Mouse (Mus musculus) embryonic facial prominence, embryonic 11.5 days (tissue): Measurements from ENCODE around the gene Slc25a47. TPM values are rescaled to one million over a fixed set of nuclear protein-coding genes. Genes with fewer than 3 reads are reported as not detected.
A peak's percentile ranks its signal among the peaks of the same experiment; 100 is the strongest.
"Not testable (repeated sequence)": the region's sequence is repeated elsewhere in the genome, so short reads cannot be mapped to it uniquely, and the experiment has no call there.

ENCODE experiments used
- ATAC-seq: fragments of 200-750 bp; cut with Nextera tagmentation; replicated peaks from 2 replicates; pipeline ENCODE4 v1.8.0; 2017; ENCODE audit warnings: low read depth; ENCODE audit not compliant: insufficient number of reproducible peaks, low FRiP score, low TSS enrichment
- DNase-seq: peaks from one replicate; pipeline ENCODE4 v3.0.0-alpha.2; 2015; ENCODE audit warnings: low spot score
- H3K27ac ChIP-seq: fragments of 300-500 bp; sonication (generic); replicated peaks from 2 replicates; pipeline ENCODE4 v1.5.1; 2014; ENCODE audit warnings: mild to moderate bottlenecking, low read depth, low read length, control low read depth
- H3K27me3 ChIP-seq: fragments of 300-500 bp; sonication (generic); 2 replicates; pipeline ENCODE4 v1.6.1; 2014; ENCODE audit warnings: mild to moderate bottlenecking, low read length, moderate library complexity, mixed read lengths; ENCODE audit not compliant: control insufficient read depth, insufficient read depth
- H3K36me3 ChIP-seq: fragments of 300-500 bp; sonication (generic); replicated peaks from 2 replicates; pipeline ENCODE4 v1.6.1; 2014; ENCODE audit warnings: low read depth, mild to moderate bottlenecking, low read length, moderate library complexity, mixed read lengths; ENCODE audit not compliant: control insufficient read depth, insufficient read depth
- H3K4me1 ChIP-seq: fragments of 300-500 bp; sonication (generic); 2 replicates; pipeline ENCODE4 v1.6.1; 2014; ENCODE audit warnings: low read length, mixed read lengths; ENCODE audit not compliant: control insufficient read depth, insufficient read depth
- H3K4me2 ChIP-seq: fragments of 300-500 bp; sonication (generic); 2 replicates; pipeline ENCODE4 v1.6.1; 2014; ENCODE audit warnings: low read depth, mild to moderate bottlenecking, control low read depth, low read length, moderate library complexity
- H3K4me3 ChIP-seq: fragments of 300-500 bp; sonication (generic); 2 replicates; pipeline ENCODE4 v1.5.1; 2014; ENCODE audit warnings: low read depth, low read length, control low read depth
- H3K9ac ChIP-seq: fragments of 300-500 bp; sonication (generic); replicated peaks from 2 replicates; pipeline ENCODE4 v1.6.1; 2014; ENCODE audit warnings: mild to moderate bottlenecking, control low read depth, low read length
- H3K9me3 ChIP-seq: fragments of 300-500 bp; sonication (generic); replicated peaks from 2 replicates; pipeline ENCODE4 v1.6.1; 2016; ENCODE audit warnings: mild to moderate bottlenecking, low read length, inconsistent platforms, mixed read lengths; ENCODE audit not compliant: control insufficient read depth
- WGBS: fragments of 180-500 bp; shearing (Covaris S2); extraction: QIAGEN DNeasy Blood & Tissue Kit; methylation state at CpG from one replicate; pipeline ENCODE4 v1.1.7; 2014; 5-methylcytosine and 5-hydroxymethylcytosine counted together
- polyA plus RNA-seq: library from polyadenylated mRNA; unstranded; fragments of >200 nt; fragmentation: Nextera tagmentation; extraction: Ambion mirVana; gene quantifications from 2 replicates; pipeline ENCODE4 v1.2.1, GENCODE M21; 2014

The Slc25a47 gene
- polyA plus RNA-seq, 1 experiment from 2014 or later = 11.8 TPM

DNA sequence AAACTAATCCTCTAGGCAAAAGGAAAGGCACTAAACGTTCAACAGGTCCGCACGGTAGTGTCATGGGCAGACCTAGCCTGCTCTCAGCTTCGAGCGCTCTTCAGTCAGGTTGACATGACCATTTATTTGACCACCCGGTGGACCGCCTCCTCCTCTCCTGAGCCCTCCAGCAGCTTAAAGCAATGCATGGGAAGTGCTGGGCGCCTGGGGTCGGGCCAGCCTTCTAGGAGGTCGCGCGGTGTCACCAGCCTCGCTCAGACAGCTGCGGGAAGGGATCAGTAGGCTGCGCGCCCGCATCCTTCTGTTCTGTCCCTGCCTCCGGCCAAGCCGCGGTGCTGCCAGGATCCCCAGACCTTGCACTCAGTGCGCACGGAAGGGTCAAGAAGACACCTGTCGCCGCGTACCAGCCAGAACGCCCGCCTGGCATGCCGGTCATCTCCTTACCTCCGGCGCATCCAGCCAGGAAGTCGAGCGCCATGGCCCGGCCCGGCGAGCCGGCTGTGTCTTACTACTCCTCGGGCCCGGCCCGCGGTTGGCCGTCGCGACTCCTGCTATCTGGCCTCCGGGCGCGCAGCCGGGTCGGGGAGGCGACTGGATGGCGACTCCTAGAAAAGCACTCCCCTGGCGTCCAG is 522 bp upstream of the Slc25a47 start:
- Histone ChIP-seq H3K9ac (peak overlapping the region; percentile 76), H3K36me3 (no peaks in the 10 kb centered on the region), H3K27me3 (no peaks in the 10 kb centered on the region), H3K27ac (no peak overlapping the region), H3K4me3 (peak overlapping the region; percentile 58), H3K4me2 (peak overlapping the region; percentile 92), H3K4me1 (peaks cover 3% of the 10 kb centered on the region; the same call in 1 of the 2 replicates), H3K9me3 (no peaks in the 10 kb centered on the region)
- 2% methylated on average over 51 of the region's 51 CpGs for WGBS
- ATAC-seq (no peak; the same call in 1 of the 2 replicates), DNase-seq (no peak)

DNA sequence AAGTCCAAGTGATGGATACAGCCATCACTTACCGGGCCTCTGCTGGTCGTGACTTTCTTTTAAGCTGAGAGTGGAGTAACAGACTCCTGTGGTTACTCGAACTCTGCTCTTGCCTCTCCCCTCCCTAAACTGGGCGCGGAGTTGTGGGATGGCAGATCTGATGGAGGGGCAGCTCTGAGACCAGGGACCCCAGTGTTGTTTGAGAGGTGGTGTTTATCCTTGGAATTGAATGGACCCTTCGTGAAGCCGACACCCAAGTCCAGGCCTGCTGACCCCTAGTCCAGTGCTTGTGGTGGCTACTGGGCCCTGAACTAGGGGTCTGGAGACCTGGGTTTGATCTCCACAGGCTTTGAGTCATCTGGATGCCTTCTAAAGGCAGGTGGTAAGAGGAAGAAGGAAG is 876 bp downstream of the Slc25a47 start:
- Histone ChIP-seq H3K4me1 (peaks cover 3% of the 10 kb centered on the region; the same call in 1 of the 2 replicates), H3K4me2 (peak overlapping the region; percentile 77), H3K36me3 (no peaks in the 10 kb centered on the region), H3K9me3 (no peaks in the 10 kb centered on the region), H3K4me3 (peak overlapping the region; percentile 58), H3K9ac (peak overlapping the region; percentile 63), H3K27ac (no peak overlapping the region), H3K27me3 (no peaks in the 10 kb centered on the region)
- WGBS = 55% methylated on average over 7 of the region's 7 CpGs
- DNase-seq (no peak), ATAC-seq (no peak)

DNA sequence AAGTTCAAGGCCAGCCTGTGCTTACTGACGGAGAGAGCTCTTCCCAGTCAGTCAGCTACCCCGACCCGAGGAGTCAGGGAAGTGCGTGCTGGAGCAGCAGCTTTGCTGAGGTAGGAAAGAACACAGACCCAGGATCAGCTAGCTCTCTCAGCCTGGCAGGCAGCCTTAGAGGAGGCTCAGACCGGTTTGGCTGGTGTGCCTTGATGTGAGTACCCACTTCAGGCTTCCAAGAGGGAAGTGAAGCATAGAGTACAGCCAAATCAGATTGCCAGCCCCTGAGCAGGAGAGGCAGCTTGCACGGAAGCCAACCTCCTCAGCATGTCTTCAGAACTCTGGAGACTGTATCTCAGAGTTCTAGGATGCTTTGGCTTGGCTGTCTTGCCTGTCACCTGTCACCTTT is 5.3 kb downstream of the Slc25a47 start:
- no peaks in the 10 kb centered on the region for H3K27me3 ChIP-seq
- no peak overlapping the region for H3K4me3 ChIP-seq
- H3K9me3 ChIP-seq = no peaks in the 10 kb centered on the region
- 0 out of 2 replicates have a peak, but pooled peaks cover 3% of the 10 kb centered on the region for H3K4me1 ChIP-seq
- DNase-seq (no peak), ATAC-seq (no peak)
- H3K27ac ChIP-seq = no peak overlapping the region
- 88% methylated on average over 6 of the region's 6 CpGs for WGBS
- peaks cover 7% of the 10 kb centered on the region for H3K36me3 ChIP-seq
- no peak overlapping the region for H3K4me2 ChIP-seq
- H3K9ac ChIP-seq = no peak overlapping the region

DNA sequence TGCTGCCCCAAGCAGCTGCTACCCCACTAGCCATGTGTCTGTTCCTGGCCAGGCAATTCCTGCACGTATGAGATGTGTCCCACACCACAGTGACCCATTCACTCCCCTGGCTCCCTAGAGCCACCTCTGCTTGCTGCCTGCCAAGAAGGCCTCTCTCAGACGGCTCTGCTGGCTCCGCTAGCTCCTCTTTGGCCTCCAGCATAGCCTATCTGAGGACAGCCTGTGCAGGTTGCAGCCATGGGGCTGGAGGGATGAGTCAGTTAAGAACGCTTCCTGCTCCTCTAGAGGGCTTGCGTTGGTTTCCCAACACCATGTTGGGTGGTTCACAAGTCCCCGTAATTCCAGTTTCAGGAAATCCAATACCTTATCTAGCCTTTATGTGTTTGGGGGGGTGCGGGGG is 6.8 kb downstream of the Slc25a47 start:
- Histone ChIP-seq H3K27ac (no peak overlapping the region), H3K9me3 (no peaks in the 10 kb centered on the region), H3K4me3 (no peak overlapping the region), H3K4me1 (no peaks in the 10 kb centered on the region), H3K36me3 (peaks cover 7% of the 10 kb centered on the region), H3K4me2 (no peak overlapping the region), H3K27me3 (no peaks in the 10 kb centered on the region), H3K9ac (no peak overlapping the region)
- no peak for ATAC-seq
- WGBS = 88% methylated on average over 7 of the region's 7 CpGs
- no peak for DNase-seq

DNA sequence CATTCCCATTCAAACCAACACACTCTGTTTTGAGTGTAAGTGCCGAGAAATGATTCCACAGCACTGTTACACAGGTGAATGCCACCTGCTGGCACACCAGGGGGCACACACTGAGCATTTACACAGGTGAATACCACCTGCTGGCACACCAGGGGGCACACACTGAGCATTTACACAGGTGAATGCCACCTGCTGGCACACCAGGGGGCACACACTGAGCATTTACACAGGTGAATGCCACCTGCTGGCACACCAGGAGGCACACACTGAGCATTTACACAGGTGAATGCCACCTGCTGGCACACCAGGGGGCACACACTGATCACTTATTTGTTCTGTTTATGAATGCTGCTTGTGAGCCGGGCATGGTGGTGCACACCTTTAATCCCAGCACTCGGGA is 12.2 kb downstream of the Slc25a47 start:
- H3K27me3 ChIP-seq, H3K4me2 ChIP-seq, DNase-seq, ATAC-seq, H3K36me3 ChIP-seq, H3K4me1 ChIP-seq, H3K27ac ChIP-seq, H3K4me3 ChIP-seq, H3K9me3 ChIP-seq, H3K9ac ChIP-seq: not testable (repeated sequence)
- WGBS = 90% methylated on average over 3 of the region's 3 CpGs

DNA sequence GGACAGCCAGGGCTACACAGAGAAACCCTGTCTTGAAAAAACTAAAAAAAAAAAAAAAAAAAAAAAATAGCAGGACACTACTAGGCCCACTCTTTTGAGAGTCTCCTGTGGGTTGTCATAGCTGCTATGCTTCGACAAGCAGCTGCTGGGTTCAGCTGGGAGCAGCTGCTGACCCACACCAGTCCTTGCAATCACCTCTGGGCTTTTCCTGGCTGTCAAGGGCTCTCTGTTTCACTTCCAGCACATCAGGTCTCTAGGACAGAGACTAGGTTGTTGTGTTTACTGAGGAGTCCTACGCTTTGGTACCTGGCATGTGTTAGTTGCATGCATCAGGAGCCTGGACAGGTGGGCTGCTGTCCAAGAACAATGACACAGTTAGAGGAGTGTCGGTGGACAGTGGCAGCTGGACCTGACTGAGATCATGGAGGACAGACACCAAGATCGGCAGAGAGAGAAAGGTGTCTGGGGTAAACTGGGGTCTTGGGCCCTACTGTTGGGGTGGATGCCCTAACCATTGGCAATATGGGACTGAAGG is 13.7 kb downstream of the Slc25a47 start:
- Histone ChIP-seq H3K4me3 (no peak overlapping the region), H3K36me3 (no peaks in the 10 kb centered on the region; the same call in none of the 2 replicates), H3K4me1 (no peaks in the 10 kb centered on the region), H3K27me3 (no peaks in the 10 kb centered on the region), H3K4me2 (no peak overlapping the region), H3K9ac (no peak overlapping the region), H3K27ac (no peak overlapping the region), H3K9me3 (no peaks in the 10 kb centered on the region)
- WGBS = 85% methylated on average over 4 of the region's 4 CpGs
- ATAC-seq (no peak), DNase-seq (no peak)

DNA sequence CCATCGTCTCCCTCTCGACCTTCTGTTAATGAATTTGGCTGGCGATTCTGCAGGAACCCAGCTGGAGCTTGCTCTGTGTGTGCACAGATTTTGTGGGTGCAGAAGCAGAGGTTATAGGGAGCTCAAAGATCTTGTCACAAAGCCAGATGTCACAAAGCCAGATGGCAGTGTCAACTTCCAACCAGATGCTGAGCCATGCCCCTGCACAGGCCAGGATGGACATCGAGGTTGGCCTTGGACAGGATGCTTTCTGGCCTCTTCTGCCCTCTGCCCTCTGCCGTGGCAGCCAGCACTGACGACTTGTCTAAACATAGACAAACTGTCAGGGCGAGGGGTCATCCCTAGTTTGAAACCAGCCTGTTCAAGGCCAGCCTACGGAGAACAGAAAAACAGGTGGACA is 14.3 kb downstream of the Slc25a47 start:
- H3K9ac ChIP-seq = no peak overlapping the region
- 0 out of 2 replicates have a peak, but pooled peaks have one; percentile 34 for ATAC-seq
- DNase-seq = no peak
- H3K27me3 ChIP-seq = no peaks in the 10 kb centered on the region
- H3K27ac ChIP-seq = no peak overlapping the region
- H3K4me3 ChIP-seq = no peak overlapping the region
- no peaks in the 10 kb centered on the region for H3K4me1 ChIP-seq
- H3K36me3 ChIP-seq = no peaks in the 10 kb centered on the region; the same call in none of the 2 replicates
- H3K9me3 ChIP-seq = no peaks in the 10 kb centered on the region
- H3K4me2 ChIP-seq = no peak overlapping the region
- WGBS = 42% methylated on average over 8 of the region's 8 CpGs

DNA sequence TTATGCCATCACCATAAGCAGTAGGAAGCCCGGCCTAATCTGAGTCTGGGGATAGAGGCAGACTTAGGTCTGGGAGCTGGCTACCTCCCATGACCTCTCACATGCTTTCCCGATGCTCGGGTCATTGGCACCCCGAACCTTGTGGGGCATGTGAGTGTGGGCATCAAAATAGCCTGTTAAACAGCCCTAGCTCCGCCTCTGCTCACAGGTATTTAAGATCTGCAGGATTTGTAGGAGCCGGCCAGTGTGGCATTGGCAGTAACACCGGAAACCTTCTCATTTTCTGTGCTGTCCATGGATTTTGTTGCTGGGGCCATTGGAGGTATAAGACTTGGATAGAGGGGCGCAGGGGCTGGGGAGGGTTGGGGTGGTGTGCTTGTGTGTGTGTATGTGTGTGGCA is 15.0 kb downstream of the Slc25a47 start:
- DNase-seq = no peak
- no peak for ATAC-seq
- 80% methylated on average over 8 of the region's 8 CpGs for WGBS
- no peaks in the 10 kb centered on the region for H3K9me3 ChIP-seq
- H3K4me1 ChIP-seq = no peaks in the 10 kb centered on the region
- no peaks in the 10 kb centered on the region for H3K27me3 ChIP-seq
- H3K4me3 ChIP-seq = no peak overlapping the region
- no peak overlapping the region for H3K9ac ChIP-seq
- no peak overlapping the region for H3K4me2 ChIP-seq
- no peak overlapping the region for H3K27ac ChIP-seq
- H3K36me3 ChIP-seq = no peaks in the 10 kb centered on the region
